Mouse (Mus musculus): Measurements from ENCODE around the gene Arfgap2.

DNA sequence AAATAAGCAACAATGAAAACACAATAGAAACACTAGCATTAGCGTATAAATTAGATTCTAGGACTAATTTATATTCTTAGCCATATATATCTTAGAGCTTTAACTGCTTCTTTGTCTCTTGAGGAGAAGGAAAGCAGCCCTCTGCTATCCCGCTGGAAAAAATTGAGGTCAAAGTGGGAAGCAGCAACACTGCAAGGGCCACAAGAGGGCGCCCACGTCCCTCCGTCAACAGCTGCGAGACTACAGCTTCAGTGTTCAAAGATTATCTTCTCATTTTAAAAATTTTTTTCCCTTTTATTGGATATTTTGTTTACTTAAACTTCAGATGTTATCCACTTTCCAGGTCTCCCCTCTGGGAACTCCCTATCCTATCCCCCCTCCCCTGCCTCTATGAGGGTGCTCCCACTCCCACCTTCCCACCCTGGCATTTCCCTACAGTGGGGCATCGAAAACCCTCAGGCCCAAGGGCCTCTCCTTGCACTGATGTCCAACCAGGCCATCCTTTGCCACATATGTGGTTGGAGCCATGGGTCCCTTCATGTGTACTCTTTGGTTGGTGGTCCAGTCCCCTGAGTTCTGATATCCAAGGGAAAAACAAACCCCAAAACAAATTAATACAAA, 21.2 kb downstream of the Arfgap2 start:
- TF ChIP-seq NELFE (IDR thresholded peaks at IDR 0.05; ENCODE audit: low read depth, low read length) (no peak), CHD1 (IDR thresholded peaks at IDR 0.05; ENCODE audit: low read depth, low read length) (no peak), BHLHE40 (IDR thresholded peaks at IDR 0.05; ENCODE audit: low read depth, low read length) (no peak)

Measured in CH12.LX (cell line).